Mouse (Mus musculus) stomach, embryonic 14.5 days (tissue): ENCODE measurements around the gene Gm28048. TPM values are rescaled to one million over a fixed set of nuclear protein-coding genes. Genes with fewer than 3 reads are reported as not detected.

ENCODE experiments used
- ATAC-seq: fragments of 200-750 bp; cut with Nextera tagmentation; 2 replicates; pipeline ENCODE4 v1.8.0; 2017; ENCODE audit warnings: low read depth, moderate TSS enrichment; ENCODE audit not compliant: insufficient number of reproducible peaks, insufficient read depth, low FRiP score
- H3K27ac ChIP-seq: fragments of 300-500 bp; sonication (generic); 2 replicates; pipeline ENCODE4 v1.5.1; 2014; ENCODE audit warnings: mild to moderate bottlenecking, low read length, moderate library complexity, mixed read lengths
- H3K27me3 ChIP-seq: fragments of 300-500 bp; sonication (generic); 2 replicates; pipeline ENCODE4 v1.6.1; 2014; ENCODE audit warnings: low read length, control low read depth, mixed read lengths; ENCODE audit not compliant: control insufficient read depth, insufficient read depth
- H3K36me3 ChIP-seq: fragments of 300-500 bp; sonication (generic); 2 replicates; pipeline ENCODE4 v1.6.1; 2014; ENCODE audit warnings: mild to moderate bottlenecking, control low read depth, low read length, moderate library complexity, mixed read lengths; ENCODE audit not compliant: control insufficient read depth, insufficient read depth
- H3K4me1 ChIP-seq: fragments of 300-500 bp; sonication (generic); 2 replicates; pipeline ENCODE4 v1.6.1; 2014; ENCODE audit warnings: low read length, control low read depth, mixed read lengths; ENCODE audit not compliant: control insufficient read depth, insufficient read depth
- H3K4me2 ChIP-seq: fragments of 300-500 bp; sonication (generic); replicated peaks from 2 replicates; pipeline ENCODE4 v1.6.1; 2014; ENCODE audit warnings: low read depth, low read length, control low read depth
- H3K4me3 ChIP-seq: fragments of 300-500 bp; sonication (generic); 2 replicates; pipeline ENCODE4 v1.5.1; 2014; ENCODE audit warnings: low read depth, low read length, control low read depth
- H3K9ac ChIP-seq: fragments of 300-500 bp; sonication (generic); replicated peaks from 2 replicates; pipeline ENCODE4 v1.6.1; 2014; ENCODE audit warnings: low read depth, mild to moderate bottlenecking, control low read depth, low read length, moderate library complexity, mixed read lengths
- H3K9me3 ChIP-seq: fragments of 300-500 bp; sonication (generic); 2 replicates; pipeline ENCODE4 v1.6.1; 2016; ENCODE audit warnings: low read depth, low read length, control low read depth; ENCODE audit not compliant: control insufficient read depth
- WGBS: fragments of 180-500 bp; shearing (Covaris S2); extraction: QIAGEN DNeasy Blood & Tissue Kit; methylation state at CpG from one replicate; pipeline ENCODE4 v1.1.7; 2014; 5-methylcytosine and 5-hydroxymethylcytosine counted together
- polyA plus RNA-seq: library from polyadenylated mRNA; unstranded; fragments of >200 nt; fragmentation: Nextera tagmentation; extraction: Ambion mirVana; gene quantifications from 2 replicates; pipeline ENCODE4 v1.2.1, GENCODE M21; 2014

The Gm28048 gene
- polyA plus RNA-seq, 1 experiment from 2014 or later, result 9.2 TPM

DNA sequence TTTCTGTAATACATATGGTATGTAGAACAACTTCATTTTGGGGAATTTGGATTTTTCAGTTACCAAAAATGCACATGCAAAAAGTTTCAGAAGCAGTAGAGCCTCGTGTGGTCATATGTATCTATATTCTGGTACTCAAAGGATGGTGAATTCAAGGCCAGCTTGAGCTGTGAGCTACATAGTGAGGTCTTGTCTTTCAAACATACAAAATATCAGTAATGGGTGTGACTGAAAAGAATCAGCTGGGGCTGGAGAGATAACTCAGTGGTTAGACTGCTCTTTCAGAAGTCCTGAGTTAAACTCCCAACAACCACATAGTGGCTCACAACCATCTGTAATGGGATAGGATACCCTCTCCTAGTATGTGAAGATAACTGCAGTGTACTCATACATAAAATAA, 16.4 kb upstream of the Gm28048 start:
- no peak overlapping the region for H3K4me3 ChIP-seq
- no peaks in the 10 kb centered on the region for H3K9me3 ChIP-seq
- ATAC-seq, result no peak
- no peak overlapping the region for H3K27ac ChIP-seq
- H3K4me2 ChIP-seq, result no peak overlapping the region
- H3K36me3 ChIP-seq, result peaks cover 89% of the 10 kb centered on the region
- no peaks in the 10 kb centered on the region for H3K27me3 ChIP-seq
- H3K9ac ChIP-seq, result no peak overlapping the region
- WGBS, result 78% methylated on average over 1 of the region's 1 CpGs
- H3K4me1 ChIP-seq, result no peaks in the 10 kb centered on the region

DNA sequence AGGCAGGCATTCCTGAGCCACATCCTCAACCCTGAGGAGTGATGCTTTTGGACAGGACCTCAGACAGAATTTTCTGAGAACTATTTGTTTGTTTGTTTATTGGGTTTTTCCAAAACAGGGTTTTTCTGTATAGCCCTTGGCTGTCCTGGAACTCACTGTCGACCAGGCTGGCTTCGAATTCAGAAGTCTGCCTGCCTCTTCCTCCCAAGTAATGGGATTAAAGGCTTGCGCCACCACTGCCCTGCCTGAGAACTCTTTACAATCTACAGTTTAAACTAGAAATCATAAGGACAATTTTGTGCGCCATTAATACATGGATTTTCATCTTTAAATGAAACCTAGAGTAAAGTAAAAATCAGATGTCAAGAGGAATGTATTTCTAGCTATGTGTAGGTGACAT, 13.6 kb upstream of the Gm28048 start:
- H3K4me3 ChIP-seq, result no peak overlapping the region
- no peaks in the 10 kb centered on the region for H3K9me3 ChIP-seq
- H3K4me1 ChIP-seq, result 0 out of 2 replicates have a peak, but pooled peaks cover 7% of the 10 kb centered on the region
- H3K9ac ChIP-seq, result no peak overlapping the region
- 92% methylated on average over 4 of the region's 4 CpGs for WGBS
- no peak overlapping the region for H3K4me2 ChIP-seq
- peaks cover 65% of the 10 kb centered on the region for H3K36me3 ChIP-seq
- ATAC-seq, result no peak
- no peaks in the 10 kb centered on the region for H3K27me3 ChIP-seq
- no peak overlapping the region for H3K27ac ChIP-seq

DNA sequence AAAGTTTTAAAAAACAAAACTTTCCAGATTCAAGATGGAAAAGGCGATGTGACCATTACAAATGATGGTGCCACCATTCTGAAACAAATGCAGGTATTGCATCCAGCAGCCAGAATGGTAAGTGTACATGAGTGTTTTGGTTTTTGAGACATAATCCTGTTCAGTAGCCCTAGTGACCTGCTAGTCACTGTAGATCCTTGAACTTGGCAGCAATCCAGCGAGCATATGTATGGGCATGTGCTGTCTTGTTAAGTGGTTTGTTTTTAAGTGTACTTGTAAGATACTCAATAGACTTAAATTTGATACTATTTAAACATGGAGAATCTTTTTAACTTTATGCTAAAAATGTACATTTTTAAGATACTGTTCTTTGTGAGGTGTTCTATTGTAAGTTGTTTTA, 12.4 kb upstream of the Gm28048 start:
- Histone ChIP-seq H3K27ac (no peak overlapping the region), H3K4me1 (0 out of 2 replicates have a peak, but pooled peaks cover 7% of the 10 kb centered on the region), H3K9me3 (no peaks in the 10 kb centered on the region), H3K4me3 (no peak overlapping the region), H3K4me2 (no peak overlapping the region), H3K27me3 (no peaks in the 10 kb centered on the region), H3K36me3 (peaks cover 53% of the 10 kb centered on the region), H3K9ac (no peak overlapping the region)
- no peak for ATAC-seq
- WGBS, result 89% methylated on average over 2 of the region's 2 CpGs

GRCm38 (mm10) chr11:22991218-22991835, 9.4 kb upstream of the Gm28048 start:
- ATAC-seq, result no peak
- peak overlapping the region; percentile 84 for H3K4me3 ChIP-seq
- H3K9ac ChIP-seq, result peak overlapping the region; percentile 81
- 0 out of 2 replicates have a peak, but pooled peaks cover 7% of the 10 kb centered on the region for H3K4me1 ChIP-seq
- H3K36me3 ChIP-seq, result peaks cover 29% of the 10 kb centered on the region
- no peaks in the 10 kb centered on the region for H3K9me3 ChIP-seq
- WGBS, result 8% methylated on average over 14 of the region's 14 CpGs
- H3K27ac ChIP-seq, result peak overlapping the region; percentile 89; the same call in 1 of the 2 replicates
- peak overlapping the region; percentile 90 for H3K4me2 ChIP-seq
- no peaks in the 10 kb centered on the region for H3K27me3 ChIP-seq

DNA sequence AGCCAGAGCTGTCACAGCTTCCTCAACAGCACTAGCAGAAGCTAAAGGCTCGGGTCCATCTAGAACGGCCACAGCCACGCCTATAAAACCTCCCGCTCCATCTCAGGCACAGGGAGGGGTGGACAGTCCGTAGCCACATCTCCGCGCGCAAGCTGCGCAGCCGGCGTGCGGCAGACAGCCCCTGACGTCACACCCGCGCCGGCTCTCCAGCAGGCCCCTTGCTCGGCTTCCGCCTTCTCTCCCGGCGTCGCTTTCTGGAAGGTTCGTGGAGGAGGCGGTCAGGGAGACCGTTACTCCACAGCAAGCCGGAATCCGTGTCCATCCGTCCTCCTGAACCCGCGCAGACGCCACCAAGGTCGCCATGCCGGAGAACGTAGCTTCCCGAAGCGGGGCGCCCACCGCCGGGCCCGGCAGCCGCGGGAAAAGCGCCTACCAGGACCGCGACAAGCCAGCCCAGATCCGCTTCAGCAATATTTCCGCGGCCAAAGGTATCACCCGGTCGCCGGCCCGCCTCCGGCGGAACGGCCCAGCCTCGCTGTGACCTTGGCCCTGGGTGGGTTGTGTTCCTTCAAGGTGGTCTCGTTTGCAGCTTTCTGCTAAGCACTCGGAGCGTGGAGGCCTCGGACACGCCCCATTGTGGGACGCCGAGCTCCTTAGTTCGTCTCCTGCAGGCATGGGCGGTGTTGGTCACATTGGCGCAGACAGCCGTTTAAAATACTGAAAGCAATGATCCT, 8.7 kb upstream of the Gm28048 start, which contains the start of gene Cct4:
Gene Cct4 (plus strand): TSS at position 127 of the 734 bp plus-strand sequence.
- 0 out of 2 replicates have a peak, but pooled peaks cover 7% of the 10 kb centered on the region for H3K4me1 ChIP-seq
- no peaks in the 10 kb centered on the region for H3K27me3 ChIP-seq
- ATAC-seq, result peak; percentile 99
- H3K9me3 ChIP-seq, result no peaks in the 10 kb centered on the region
- H3K27ac ChIP-seq, result peak within 1 kb of the TSS; percentile 89
- H3K9ac ChIP-seq, result peak within 1 kb of the TSS; percentile 81
- under 1% methylated on average over 66 of the region's 66 CpGs for WGBS
- peaks cover 23% of the 10 kb centered on the region for H3K36me3 ChIP-seq
- H3K4me3 ChIP-seq, result peak within 1 kb of the TSS; percentile 84
- peak within 1 kb of the TSS; percentile 90 for H3K4me2 ChIP-seq

DNA sequence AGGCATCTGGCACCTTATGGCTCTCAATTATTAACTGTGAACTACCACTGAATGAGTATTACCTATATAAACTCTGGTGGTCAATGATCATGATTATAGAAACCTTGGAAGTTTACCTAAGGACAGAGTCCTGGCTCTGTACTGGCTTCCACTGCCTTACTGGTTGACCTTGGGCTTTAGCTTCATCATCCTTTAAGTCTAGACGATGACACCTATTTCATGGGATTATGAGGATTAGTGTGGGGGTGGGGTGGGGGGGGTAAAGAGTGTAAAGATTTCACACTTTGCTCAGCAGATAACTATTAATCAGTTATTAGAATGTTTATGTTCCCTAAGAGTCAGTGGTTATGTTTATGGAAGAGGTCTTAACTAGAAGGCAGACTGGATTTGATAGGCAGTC, 7.9 kb upstream of the Gm28048 start:
- Histone ChIP-seq H3K27me3 (no peaks in the 10 kb centered on the region), H3K27ac (peak overlapping the region; percentile 89), H3K4me1 (0 out of 2 replicates have a peak, but pooled peaks cover 7% of the 10 kb centered on the region), H3K36me3 (peaks cover 15% of the 10 kb centered on the region; the same call in 1 of the 2 replicates), H3K9me3 (no peaks in the 10 kb centered on the region), H3K4me3 (peak overlapping the region; percentile 84), H3K4me2 (peak overlapping the region; percentile 90), H3K9ac (peak overlapping the region; percentile 81; the same call in 1 of the 2 replicates)
- ATAC-seq, result no peak; the same call in 1 of the 2 replicates
- 36% methylated on average over 1 of the region's 1 CpGs for WGBS

DNA sequence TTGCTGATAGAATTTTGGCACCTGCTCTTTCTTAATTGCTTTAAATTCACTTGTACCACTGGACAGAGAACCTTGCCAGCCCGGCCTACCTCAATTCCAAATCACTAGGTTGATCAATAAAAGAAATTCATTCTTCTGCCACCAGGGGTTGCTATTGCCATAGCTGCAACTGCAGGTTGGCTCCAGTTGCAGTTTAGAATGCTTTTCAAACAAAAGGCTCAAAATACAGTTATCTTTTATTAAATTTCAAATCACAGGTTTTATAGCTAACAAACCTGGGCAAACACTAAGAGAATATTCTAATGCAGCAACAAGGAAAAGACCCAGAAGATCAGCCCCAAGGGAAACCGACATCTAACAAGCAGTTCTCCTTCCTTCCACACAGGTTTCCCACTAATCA, 5.5 kb upstream of the Gm28048 start:
- WGBS, result 37% methylated on average over 2 of the region's 2 CpGs
- Histone ChIP-seq H3K4me2 (no peak overlapping the region), H3K4me1 (0 out of 2 replicates have a peak, but pooled peaks cover 7% of the 10 kb centered on the region), H3K36me3 (no peaks in the 10 kb centered on the region), H3K27me3 (no peaks in the 10 kb centered on the region), H3K4me3 (no peak overlapping the region), H3K27ac (no peak overlapping the region), H3K9ac (no peak overlapping the region), H3K9me3 (no peaks in the 10 kb centered on the region)
- no peak for ATAC-seq

DNA sequence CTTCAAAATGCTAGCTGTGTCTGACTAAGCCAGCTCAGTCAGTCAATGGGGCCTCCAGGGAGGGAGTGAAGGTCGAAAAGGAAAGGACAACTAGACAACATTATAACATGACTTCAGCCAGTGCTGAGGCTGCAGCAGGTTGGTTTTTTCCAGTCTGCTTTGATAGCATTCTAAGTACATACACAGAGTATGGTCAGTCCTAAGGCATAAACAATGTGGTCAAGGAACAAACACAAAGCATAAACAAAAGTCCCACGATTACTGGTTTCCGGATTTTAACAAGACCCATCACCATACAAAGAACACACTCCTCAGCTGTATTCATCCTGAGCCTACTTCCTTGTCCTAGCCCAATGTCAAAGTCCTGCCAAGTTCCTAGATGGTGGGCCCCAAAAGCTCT, 3.6 kb upstream of the Gm28048 start:
- Histone ChIP-seq H3K27ac (no peak overlapping the region), H3K9me3 (no peaks in the 10 kb centered on the region), H3K4me2 (no peak overlapping the region), H3K36me3 (no peaks in the 10 kb centered on the region), H3K4me1 (peaks cover 6% of the 10 kb centered on the region; the same call in 1 of the 2 replicates), H3K4me3 (no peak overlapping the region), H3K27me3 (no peaks in the 10 kb centered on the region), H3K9ac (no peak overlapping the region)
- WGBS, result 77% methylated on average over 3 of the region's 3 CpGs
- ATAC-seq, result no peak
